Mouse (Mus musculus) CD4-positive, CD25-positive, alpha-beta regulatory T cell (primary cell): ENCODE results near the gene Scn5a. TPM values are rescaled to one million over a fixed set of nuclear protein-coding genes. Genes with fewer than 3 reads are reported as not detected.

Experiments used
- polyA plus RNA-seq: library from polyadenylated mRNA; unstranded; fragments of 100-300 nt; shearing (Covaris generic); gene quantifications from one replicate; pipeline ENCODE4 v1.2.1, GENCODE M21; 2017

Scn5a gene
- 0.35 TPM for polyA plus RNA-seq

DNA sequence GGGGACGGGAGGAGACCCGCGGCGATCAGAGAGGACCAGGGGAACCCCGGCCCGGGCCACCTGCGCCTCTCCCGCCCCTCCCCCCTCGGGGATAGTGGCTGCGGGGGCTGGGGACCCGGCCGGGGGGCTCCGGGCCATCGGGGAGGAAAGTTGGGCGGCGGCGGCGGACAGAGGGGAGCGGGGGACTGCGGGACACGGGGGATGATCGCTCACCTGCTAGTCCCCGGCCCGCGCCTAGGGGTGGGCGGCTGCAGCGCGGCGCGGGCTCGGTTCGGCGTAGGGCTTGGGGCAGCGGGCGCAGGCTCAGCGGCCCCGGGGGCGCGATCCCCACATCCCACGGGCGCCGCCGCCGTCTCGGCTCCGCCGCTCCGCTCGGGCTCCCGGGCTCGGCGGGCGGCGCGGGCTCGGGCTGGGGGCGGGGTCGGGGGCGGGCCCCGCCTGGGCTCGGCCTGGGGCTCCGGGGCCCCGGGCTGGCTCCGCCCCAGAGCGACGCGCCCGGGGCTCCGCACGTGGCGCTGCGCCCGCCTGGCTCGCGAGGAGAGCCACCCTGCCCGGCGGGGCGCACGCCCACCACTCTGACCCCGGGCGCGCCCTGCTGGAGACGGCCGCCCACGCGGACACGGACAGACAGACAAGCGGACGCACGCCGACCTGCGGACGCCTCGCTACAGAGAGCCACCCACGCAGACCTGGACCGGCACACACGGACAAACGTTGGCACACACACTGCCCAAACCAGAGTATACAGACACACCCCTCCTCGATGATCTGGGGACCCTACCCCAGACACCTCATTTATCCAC, at the start of gene Scn5a:
Gene Scn5a (minus strand): TSS at position 381 of the 803 bp plus-strand sequence.

GRCm38 (mm10) chr9:119444738-119445429, 133.9 kb downstream of the Scn5a start, which contains the start of gene Exog:
TSS of gene Exog (plus strand) at chr9:119444943.

Other genes with a start within 250 kb of the Scn5a start
- gene Acaa1a, start 239.3 kb downstream of the Scn5a start, polyA plus RNA-seq = 112 TPM
- gene Myd88, start 237.6 kb downstream of the Scn5a start, polyA plus RNA-seq = 87.5 TPM
- gene Xylb, start 221.6 kb downstream of the Scn5a start, polyA plus RNA-seq = 0.81 TPM
- gene Slc22a14, start 213.5 kb downstream of the Scn5a start, polyA plus RNA-seq = not detected
- 0.71 TPM for gene Acvr2b, start 176.9 kb downstream of the Scn5a start, polyA plus RNA-seq
- gene Exog, start 134.1 kb downstream of the Scn5a start, polyA plus RNA-seq = 17.6 TPM
- 0.07 TPM for gene Scn10a, start 140.3 kb upstream of the Scn5a start, polyA plus RNA-seq
- gene Scn11a, start 246.4 kb upstream of the Scn5a start, polyA plus RNA-seq = 0.68 TPM